Mouse (Mus musculus) spleen, postnatal 10 days (tissue): ENCODE results near the gene Wfdc2.
A peak's percentile ranks its signal among the peaks of the same experiment; 100 is the strongest.
"Not testable (repeated sequence)": the region's sequence is repeated elsewhere in the genome, so short reads cannot be mapped to it uniquely, and the experiment has no call there.

Source experiments
- DNase-seq, 2 experiments: peaks; one replicate each; pipeline ENCODE4 v3.0.0; 2021 to 2022; ENCODE audit warnings: low spot score in 2 of 2

The Wfdc2 gene

GRCm38 (mm10) chr2:164544454-164545097 lies 17.6 kb upstream of the Wfdc2 start:
- DNase-seq: no peak

GRCm38 (mm10) chr2:164549338-164549737 lies 12.9 kb upstream of the Wfdc2 start:
- no peak for DNase-seq

GRCm38 (mm10) chr2:164549963-164550894 lies 12.0 kb upstream of the Wfdc2 start:
- no peak for DNase-seq

- DNase-seq: no peak
These were observed 11.3 kb upstream of the Wfdc2 start for GRCm38 (mm10) chr2:164550895-164551269.

GRCm38 (mm10) chr2:164551502-164551901 lies 10.7 kb upstream of the Wfdc2 start:
- no peak for DNase-seq

- no peak for DNase-seq
These were observed 3.8 kb upstream of the Wfdc2 start for GRCm38 (mm10) chr2:164558426-164558825.

GRCm38 (mm10) chr2:164558991-164559645 lies 3.1 kb upstream of the Wfdc2 start:
- DNase-seq: no peak

- DNase-seq: no peak
These were observed 2.1 kb upstream of the Wfdc2 start for GRCm38 (mm10) chr2:164560106-164560505.

GRCm38 (mm10) chr2:164563339-164564038 lies 1.3 kb downstream of the Wfdc2 start:
- DNase-seq: no peak

GRCm38 (mm10) chr2:164564346-164564745 lies 2.1 kb downstream of the Wfdc2 start:
- DNase-seq: no peak

- peak in 1 of 2 experiments; percentile 28 for DNase-seq
These were observed 4.8 kb downstream of the Wfdc2 start for GRCm38 (mm10) chr2:164566997-164567396.

GRCm38 (mm10) chr2:164567460-164567859 lies 5.2 kb downstream of the Wfdc2 start:
- no peak for DNase-seq

GRCm38 (mm10) chr2:164573359-164573758 lies 11.1 kb downstream of the Wfdc2 start, which contains the start of gene Spint3:
Spint3 (minus strand) TSS chr2:164573459.
- DNase-seq: not testable (repeated sequence)

- DNase-seq: not testable (repeated sequence)
These were observed 23.0 kb downstream of the Wfdc2 start, which contains the start of gene Wfdc6a for GRCm38 (mm10) chr2:164585025-164585725. Wfdc6a (minus strand) TSS chr2:164585447.

GRCm38 (mm10) chr2:164592014-164592413 lies 29.8 kb downstream of the Wfdc2 start:
- DNase-seq: no peak

- no peak for DNase-seq
These were observed 31.3 kb downstream of the Wfdc2 start, which contains the start of gene Eppin for GRCm38 (mm10) chr2:164593494-164593893. Eppin (minus strand) TSS chr2:164593594.

- DNase-seq: no peak
These were observed 38.0 kb downstream of the Wfdc2 start for GRCm38 (mm10) chr2:164600179-164600578.

- DNase-seq: no peak
These were observed 41.3 kb downstream of the Wfdc2 start for GRCm38 (mm10) chr2:164603482-164603881.

- DNase-seq: no peak
These were observed 42.2 kb downstream of the Wfdc2 start for GRCm38 (mm10) chr2:164604411-164604810.

GRCm38 (mm10) chr2:164608781-164609180 lies 46.6 kb downstream of the Wfdc2 start:
- DNase-seq: no peak

GRCm38 (mm10) chr2:164613471-164613870 lies 51.3 kb downstream of the Wfdc2 start, which contains the start of the genes Wfdc6b and Wfdc8:
Wfdc6b (plus strand) TSS chr2:164613522.
Wfdc8 (minus strand) TSS chr2:164613626.
- DNase-seq: not testable (repeated sequence)
